ENCODE assay signal across 9 mouse cellular contexts in the genomic region with DNA sequence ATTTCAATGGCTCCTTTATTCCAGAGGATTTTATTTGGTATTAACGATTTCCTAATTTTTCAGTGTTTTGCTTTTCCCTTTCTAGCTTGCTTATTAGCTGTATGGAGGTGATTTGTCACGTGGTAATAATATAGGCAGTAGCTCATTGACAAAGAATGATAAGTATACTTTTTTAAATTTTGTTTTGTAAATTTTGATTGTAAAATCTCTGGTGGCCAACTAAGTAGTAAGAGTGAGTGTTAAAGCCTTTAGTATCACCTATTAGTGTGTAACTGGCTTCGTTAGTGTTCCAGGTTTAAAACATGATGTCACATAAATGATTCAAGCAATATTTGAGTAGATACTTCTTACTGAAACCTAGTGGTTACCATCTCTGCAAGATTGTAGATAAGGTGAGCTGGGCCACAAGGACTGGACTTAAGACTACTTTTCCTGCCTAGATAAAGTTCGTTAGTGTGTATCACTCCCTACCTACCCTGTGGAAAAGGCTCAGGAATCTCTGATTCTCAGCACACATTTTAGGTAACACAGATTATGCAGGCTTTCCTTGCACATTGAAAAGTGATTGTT. TPM values are rescaled to one million over a fixed set of nuclear protein-coding genes. Genes with fewer than 3 reads are reported as not detected.
DNase-seq lines count a peak whose midpoint lies in the region; ATAC-seq and TF ChIP-seq lines count a peak whose summit lies in the region.
"Had no signal": no experiment of that assay in that cellular context is flagged by ENCODE, and none has a peak within 500 bp of the region (broad histone marks: within the 10 kb centered on the region; RNA-seq: fewer than 3 reads in every experiment).

No protein-coding gene starts in this region.

- peak overlapping the region; percentile 62 for H3K4me2 ChIP-seq in kidney, embryonic 14.5 days (replicated peaks; ENCODE audit: low read depth, low read length)
- H3K4me2 ChIP-seq in intestine, embryonic 15.5 days (replicated peaks), result peak overlapping the region; percentile 77
- H3K4me2 ChIP-seq in midbrain, embryonic 16.5 days (ENCODE audit: low read length), result peak overlapping the region; percentile 52

- no peak for TF ChIP-seq POLR2A in cortical plate, adult 2 months (IDR thresholded peaks at IDR 0.05; ENCODE audit: extremely low read depth, insufficient read depth, low read length)

- H3K27ac ChIP-seq in kidney, embryonic 14.5 days (ENCODE audit: low read depth, low read length), result no peak overlapping the region
- H3K27ac ChIP-seq in cortical plate, adult 2 months (ENCODE audit: insufficient read depth, low read length), result no peak overlapping the region
- no peak overlapping the region for H3K27ac ChIP-seq in intestine, embryonic 15.5 days
- no peak overlapping the region for H3K27ac ChIP-seq in midbrain, embryonic 16.5 days (ENCODE audit: low read length)

- no peak for DNase-seq in kidney, adult 11 months
- DNase-seq in layer of hippocampus, postnatal 14 days (ENCODE audit: low spot score in 2 of 2), result no peak
- no peak for DNase-seq in right cerebral cortex, adult 2 months (ENCODE audit: low spot score in 2 of 2)
- no peak for DNase-seq in thymus, postnatal 25 days

- WGBS in kidney, embryonic 14.5 days, result 70% methylated on average over 4 of the region's 4 CpGs
- 59% methylated on average over 4 of the region's 4 CpGs for WGBS in intestine, embryonic 15.5 days
- WGBS in midbrain, embryonic 16.5 days, result 66% methylated on average over 4 of the region's 4 CpGs

- ATAC-seq in kidney, embryonic 14.5 days (ENCODE audit: low FRiP score, low TSS enrichment), result no peak
- no peak for ATAC-seq in intestine, embryonic 15.5 days
- no peak for ATAC-seq in midbrain, embryonic 16.5 days

- 0 out of 2 replicates have a peak, but pooled peaks cover 4% of the 10 kb centered on the region for H3K4me1 ChIP-seq in kidney, embryonic 14.5 days (ENCODE audit: control insufficient read depth, insufficient read depth, low read length)
- H3K4me1 ChIP-seq in cortical plate, adult 2 months (ENCODE audit: control insufficient read depth, insufficient read depth, low read length), result peaks cover 1% of the 10 kb centered on the region; the same call in 1 of the 2 replicates
- no peaks in the 10 kb centered on the region for H3K4me1 ChIP-seq in intestine, embryonic 15.5 days (replicated peaks)
- H3K4me1 ChIP-seq in midbrain, embryonic 16.5 days (ENCODE audit: control insufficient read depth, insufficient read depth, low read length), result peaks cover 11% of the 10 kb centered on the region

- no peaks in the 10 kb centered on the region for H3K36me3 ChIP-seq in kidney, embryonic 14.5 days (ENCODE audit: control insufficient read depth, insufficient read depth, low read length)
- H3K36me3 ChIP-seq in intestine, embryonic 15.5 days, result no peaks in the 10 kb centered on the region
- no peaks in the 10 kb centered on the region for H3K36me3 ChIP-seq in midbrain, embryonic 16.5 days (ENCODE audit: control insufficient read depth, insufficient read depth, low read length)

- peak overlapping the region; percentile 98; the same call in 1 of the 2 replicates for H3K9ac ChIP-seq in kidney, embryonic 14.5 days (ENCODE audit: low read depth, low read length)
- H3K9ac ChIP-seq in intestine, embryonic 15.5 days, result no peak overlapping the region
- no peak overlapping the region for H3K9ac ChIP-seq in midbrain, embryonic 16.5 days (ENCODE audit: low read depth, low read length)

- peak overlapping the region; percentile 97 for H3K4me3 ChIP-seq in kidney, embryonic 14.5 days (ENCODE audit: low read length)
- H3K4me3 ChIP-seq in cortical plate, adult 2 months (ENCODE audit: insufficient read depth, low read length), result peak overlapping the region; percentile 25; the same call in 1 of the 2 replicates
- peak overlapping the region; percentile 87 for H3K4me3 ChIP-seq in intestine, embryonic 15.5 days (replicated peaks)
- H3K4me3 ChIP-seq in midbrain, embryonic 16.5 days (ENCODE audit: low read depth, low read length), result peak overlapping the region; percentile 96

- H3K27me3 ChIP-seq in kidney, embryonic 14.5 days (ENCODE audit: control insufficient read depth, insufficient read depth, low read length), result no peaks in the 10 kb centered on the region
- no peaks in the 10 kb centered on the region for H3K27me3 ChIP-seq in intestine, embryonic 15.5 days (replicated peaks)
- no peaks in the 10 kb centered on the region for H3K27me3 ChIP-seq in midbrain, embryonic 16.5 days (ENCODE audit: control insufficient read depth, insufficient read depth, low read depth, low read length)
- H3K27me3 ChIP-seq: Patski had no signal

- no peak for TF ChIP-seq CTCF in cortical plate, adult 2 months (IDR thresholded peaks at IDR 0.05; ENCODE audit: extremely low read depth, insufficient read depth, low read length)

- H3K9me3 ChIP-seq in kidney, embryonic 14.5 days (ENCODE audit: control insufficient read depth, low read length), result no peaks in the 10 kb centered on the region
- H3K9me3 ChIP-seq in intestine, embryonic 15.5 days, result no peaks in the 10 kb centered on the region
- H3K9me3 ChIP-seq in midbrain, embryonic 16.5 days (replicated peaks; ENCODE audit: control insufficient read depth, low read length, poor library complexity, severe bottlenecking), result no peaks in the 10 kb centered on the region

RNA-seq across cellular contexts. Expression of gene Fxr1, which starts 1.6 kb away (rescaled TPM):
- polyA plus RNA-seq in kidney, embryonic 14.5 days (2014; fragmentation: Nextera tagmentation; extraction: Ambion mirVana), result 66.4 and 68.7 TPM in 2 replicates
- polyA plus RNA-seq in cortical plate, adult 2 months (2012; rRNA removed), result 48.1 and 49.1 TPM in 2 replicates
- 45.3 and 49.3 TPM in 2 replicates for polyA plus RNA-seq in intestine, embryonic 15.5 days (2015; fragmentation: Nextera tagmentation; extraction: Ambion mirVana)
- 31.6 and 36.9 TPM in 2 replicates for polyA plus RNA-seq in midbrain, embryonic 16.5 days (2015; fragmentation: Nextera tagmentation; extraction: Ambion mirVana)
- total RNA-seq in layer of hippocampus, postnatal 14 days (2021), result 10 to 100 TPM; 74.0 to 77.7 TPM

RNA-seq across cellular contexts. Expression of gene Dnajc19, which starts 59.8 kb away (rescaled TPM):
- polyA plus RNA-seq in kidney, embryonic 14.5 days (2014; fragmentation: Nextera tagmentation; extraction: Ambion mirVana), result 169 and 238 TPM in 2 replicates
- 64.9 and 71.5 TPM in 2 replicates for polyA plus RNA-seq in cortical plate, adult 2 months (2012; rRNA removed)
- 192 and 197 TPM in 2 replicates for polyA plus RNA-seq in intestine, embryonic 15.5 days (2015; fragmentation: Nextera tagmentation; extraction: Ambion mirVana)
- 107 and 118 TPM in 2 replicates for polyA plus RNA-seq in midbrain, embryonic 16.5 days (2015; fragmentation: Nextera tagmentation; extraction: Ambion mirVana)
- 10 to 100 TPM; 53.4 to 55.5 TPM for total RNA-seq in layer of hippocampus, postnatal 14 days (2021)

Comparison
In these comparisons a context has a peak if more than half of its experiments do, and no peak if none do; other contexts are left out.
1. H3K4me3 ChIP-seq: peak in every context shown above with its lines; median percentile 97 in kidney, embryonic 14.5 days; 96 in midbrain, embryonic 16.5 days; 87 in intestine, embryonic 15.5 days; 25 in cortical plate, adult 2 months.